Mouse (Mus musculus): ENCODE measurements around the gene Ptgs2.

Ptgs2 gene

GRCm38 (mm10) chr1:150147272-150147671, 47.4 kb downstream of the Ptgs2 start:
- no peak for DNase-seq (ENCODE audit: low read depth, low spot score)

DNA sequence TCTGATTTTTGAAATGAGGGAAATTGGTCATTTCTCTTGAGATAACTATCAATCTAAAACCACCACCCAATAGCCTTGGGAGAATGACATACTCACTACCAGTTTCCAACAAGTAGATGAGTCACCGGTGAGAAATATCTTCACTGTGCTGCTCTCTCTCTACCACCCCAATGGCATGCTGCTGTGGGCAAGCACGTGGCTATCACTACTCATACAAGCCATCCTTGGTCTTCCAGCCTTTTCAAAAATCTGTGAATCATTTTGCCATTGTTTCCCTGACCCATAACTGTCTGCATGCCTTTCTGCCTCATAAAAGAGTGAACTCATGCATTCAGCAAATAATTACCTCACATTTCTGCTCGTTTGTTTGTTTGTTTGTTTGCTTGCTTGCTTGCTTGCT, 51.6 kb downstream of the Ptgs2 start:
- no peak for DNase-seq (ENCODE audit: low read depth, low spot score)

All from skeletal muscle tissue, adult 2 months (tissue).